Mouse (Mus musculus): Measurements from ENCODE around the gene Hand2. TPM values are rescaled to one million over a fixed set of nuclear protein-coding genes. Genes with fewer than 3 reads are reported as not detected.

The Hand2 gene
- total RNA-seq, 2 experiments from 2014 or later, result 0.36 to 0.52 TPM

GRCm38 (mm10) chr8:57342386-57343090 lies 21.8 kb downstream of the Hand2 start:
- no peak for DNase-seq

- DNase-seq, result no peak
Measured at GRCm38 (mm10) chr8:57343731-57344315, 23.0 kb downstream of the Hand2 start.

- no peak for DNase-seq
Measured at GRCm38 (mm10) chr8:57344956-57345870, 24.4 kb downstream of the Hand2 start.

- DNase-seq, result no peak
Measured at GRCm38 (mm10) chr8:57346371-57346770, 25.6 kb downstream of the Hand2 start.

GRCm38 (mm10) chr8:57347141-57347540 lies 26.4 kb downstream of the Hand2 start:
- DNase-seq, result no peak

GRCm38 (mm10) chr8:57348251-57348650 lies 27.5 kb downstream of the Hand2 start:
- DNase-seq, result no peak

GRCm38 (mm10) chr8:57348866-57349520 lies 28.2 kb downstream of the Hand2 start:
- no peak for DNase-seq

- DNase-seq, result no peak
Measured at GRCm38 (mm10) chr8:57351861-57352260, 31.1 kb downstream of the Hand2 start.

- no peak for DNase-seq
Measured at GRCm38 (mm10) chr8:57353346-57354305, 32.8 kb downstream of the Hand2 start.

GRCm38 (mm10) chr8:57354876-57355275 lies 34.1 kb downstream of the Hand2 start:
- DNase-seq, result no peak

GRCm38 (mm10) chr8:57356529-57357325 lies 35.9 kb downstream of the Hand2 start:
- DNase-seq, result no peak

- DNase-seq, result no peak
Measured at GRCm38 (mm10) chr8:57360493-57360892, 39.7 kb downstream of the Hand2 start.

GRCm38 (mm10) chr8:57361003-57361805 lies 40.4 kb downstream of the Hand2 start:
- no peak for DNase-seq

- DNase-seq, result no peak
Measured at GRCm38 (mm10) chr8:57362881-57363280, 42.1 kb downstream of the Hand2 start.

- no peak for DNase-seq
Measured at GRCm38 (mm10) chr8:57374044-57374443, 53.3 kb downstream of the Hand2 start.

Measured in gastrocnemius, postnatal 10 days (tissue).